Mouse (Mus musculus) kidney, adult 18-20 months (tissue): Measurements from ENCODE around the gene Cox4i1.

Experiments used
- DNase-seq: peaks from one replicate; pipeline ENCODE4 v3.0.0; 2021

Cox4i1 gene

GRCm38 (mm10) chr8:120697154-120697978 is 29.3 kb downstream of the Cox4i1 start:
- DNase-seq = no peak

DNA sequence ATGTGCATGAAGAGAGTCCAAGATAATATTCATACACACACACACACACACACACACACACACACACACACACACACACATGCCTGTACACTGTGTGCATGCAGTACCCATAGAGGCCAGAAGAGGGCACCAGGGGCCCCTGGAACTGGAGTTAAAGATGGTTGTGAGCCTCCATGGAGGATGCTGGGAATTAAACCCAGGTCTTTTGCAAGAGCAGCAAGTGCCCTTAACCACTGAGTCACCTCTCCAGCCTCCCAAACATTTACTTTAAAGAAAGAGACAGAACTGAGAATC is 29.9 kb downstream of the Cox4i1 start:
- no peak for DNase-seq

DNA sequence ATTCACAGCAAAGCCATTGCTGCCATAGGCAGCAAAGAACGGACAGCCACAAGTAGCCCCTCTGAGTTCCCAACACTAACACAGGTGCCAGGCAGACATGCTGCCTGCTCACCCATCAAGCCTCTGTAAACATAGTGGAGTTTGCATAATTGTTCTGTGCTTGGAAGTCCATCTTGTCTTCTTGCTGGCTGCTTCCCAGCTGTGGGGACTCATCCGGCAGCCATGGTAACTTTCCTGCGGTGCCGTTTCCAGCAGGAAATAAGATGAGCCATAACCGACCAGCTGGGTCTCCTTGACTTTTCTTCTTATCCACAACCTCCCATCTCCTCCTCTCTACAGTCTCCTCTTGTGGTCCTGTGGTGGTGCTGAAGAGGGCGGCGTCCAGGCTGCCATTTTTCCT is 30.4 kb downstream of the Cox4i1 start:
- DNase-seq = no peak

- DNase-seq = no peak
These were observed 31.1 kb downstream of the Cox4i1 start for GRCm38 (mm10) chr8:120699079-120699478.

GRCm38 (mm10) chr8:120699565-120699964 is 31.5 kb downstream of the Cox4i1 start:
- no peak for DNase-seq

DNA sequence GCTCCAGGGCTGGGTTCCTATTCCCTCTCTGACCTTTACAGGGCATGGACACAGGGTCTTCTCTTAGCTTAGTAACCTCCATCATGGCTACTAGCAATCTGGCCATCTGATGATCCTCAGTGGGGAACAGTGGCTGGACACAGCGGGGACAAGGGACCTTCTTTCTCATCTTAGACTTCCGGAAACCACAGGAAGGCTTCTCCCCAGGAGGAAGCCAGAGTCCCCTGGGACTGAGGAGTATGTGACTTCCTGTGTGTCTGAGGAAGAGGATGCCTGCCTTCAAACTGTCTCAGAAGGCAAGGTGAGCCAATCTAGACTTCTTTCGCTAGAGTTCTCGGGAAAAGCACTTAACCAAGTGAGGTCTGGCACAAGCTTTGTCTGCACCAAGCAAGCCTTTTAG is 32.0 kb downstream of the Cox4i1 start:
- no peak for DNase-seq

- DNase-seq = no peak
These were observed 33.9 kb downstream of the Cox4i1 start for GRCm38 (mm10) chr8:120701758-120702465.

DNA sequence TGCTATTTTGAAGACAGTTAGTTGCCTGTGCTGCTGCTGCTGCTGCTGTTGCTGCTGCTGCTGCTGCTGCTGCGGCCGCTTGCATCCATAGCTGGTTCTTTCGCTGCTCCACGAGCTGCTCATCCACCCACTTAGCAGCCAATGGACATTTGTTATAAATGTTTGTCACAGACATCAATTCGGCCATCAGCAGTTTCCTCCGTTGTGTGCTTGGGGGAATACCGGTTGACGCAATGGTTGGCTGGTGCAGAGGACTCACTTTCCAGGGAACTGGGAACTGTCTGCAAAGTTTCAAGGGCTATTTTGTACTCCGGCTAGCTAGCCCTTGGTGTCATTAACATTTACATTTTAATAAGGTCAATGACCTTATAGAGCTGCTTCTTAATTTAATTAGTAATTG is 36.2 kb downstream of the Cox4i1 start:
- DNase-seq = no peak

GRCm38 (mm10) chr8:120705163-120705562 is 37.1 kb downstream of the Cox4i1 start:
- no peak for DNase-seq

GRCm38 (mm10) chr8:120706193-120706592 is 38.2 kb downstream of the Cox4i1 start:
- DNase-seq = no peak

DNA sequence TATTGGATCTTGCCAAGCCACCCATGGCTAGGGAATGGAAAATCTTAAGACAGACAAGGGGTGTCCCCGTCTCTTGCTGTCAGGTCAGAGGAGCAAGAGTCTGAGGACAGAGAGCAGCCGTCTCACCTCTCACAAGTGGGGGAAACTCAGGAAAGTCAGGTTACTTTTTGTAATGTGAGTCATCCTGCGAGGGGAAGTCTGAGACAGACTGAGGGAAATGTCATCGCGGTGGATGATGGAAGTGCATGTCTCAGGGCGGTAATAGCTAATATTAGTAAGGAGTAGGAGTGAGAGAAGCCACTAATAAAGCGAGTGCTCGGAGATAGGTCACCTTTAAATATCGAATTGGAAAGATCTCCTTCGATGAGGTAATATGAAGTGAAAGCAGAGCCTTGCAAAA is 41.2 kb downstream of the Cox4i1 start:
- no peak for DNase-seq

DNA sequence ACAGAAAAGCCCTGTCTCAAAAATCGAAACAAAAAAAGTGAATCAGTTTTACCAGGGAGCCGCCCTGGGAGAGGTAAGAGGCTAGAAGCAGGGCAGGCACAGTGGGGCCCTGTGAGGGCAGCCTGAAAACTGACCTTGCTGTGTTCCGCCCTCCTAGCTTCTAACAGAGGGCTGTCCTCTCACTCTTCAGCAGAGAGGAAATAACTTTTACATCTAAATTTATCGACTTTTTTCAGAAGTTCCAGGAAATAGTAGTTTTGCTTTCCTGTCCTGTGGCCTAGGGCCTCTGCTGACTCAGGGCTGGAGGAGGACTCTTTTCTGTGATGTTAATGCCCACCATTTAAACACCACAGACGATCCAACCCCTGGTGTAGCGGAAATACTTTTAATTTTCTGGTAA is 47.2 kb downstream of the Cox4i1 start:
- DNase-seq = no peak

DNA sequence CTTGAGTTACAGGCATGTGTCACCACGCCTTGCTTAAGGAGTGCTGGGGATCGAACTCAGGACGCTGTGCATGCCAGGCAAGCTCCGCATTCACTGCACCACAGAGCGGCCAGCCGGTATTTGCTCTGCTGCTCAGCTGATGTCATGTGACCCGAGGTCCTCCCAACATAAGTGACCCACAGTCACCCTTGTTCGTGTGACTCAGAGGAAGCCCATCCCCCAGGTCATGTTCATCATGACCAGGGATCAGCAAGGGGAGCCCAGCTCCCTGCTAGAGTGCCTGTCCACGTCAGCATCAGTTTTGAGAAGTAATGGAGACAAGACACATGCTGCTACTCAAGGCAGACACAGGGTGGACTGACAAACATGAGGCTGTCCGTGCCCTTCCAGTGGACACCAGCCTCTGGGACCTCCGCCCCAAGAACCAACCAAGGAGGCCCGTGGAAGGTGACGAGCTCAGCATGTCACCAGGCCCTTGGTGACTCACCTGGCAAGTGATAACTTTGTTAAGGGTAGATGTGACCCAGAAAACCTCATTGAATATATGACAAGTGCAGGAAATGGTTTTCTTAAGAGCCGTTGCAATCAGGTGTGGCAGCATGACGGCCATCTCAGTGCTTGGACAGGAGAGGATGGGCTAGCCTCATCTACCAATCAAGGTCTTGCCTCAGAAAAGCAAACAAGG is 48.1 kb downstream of the Cox4i1 start:
- DNase-seq = no peak

DNA sequence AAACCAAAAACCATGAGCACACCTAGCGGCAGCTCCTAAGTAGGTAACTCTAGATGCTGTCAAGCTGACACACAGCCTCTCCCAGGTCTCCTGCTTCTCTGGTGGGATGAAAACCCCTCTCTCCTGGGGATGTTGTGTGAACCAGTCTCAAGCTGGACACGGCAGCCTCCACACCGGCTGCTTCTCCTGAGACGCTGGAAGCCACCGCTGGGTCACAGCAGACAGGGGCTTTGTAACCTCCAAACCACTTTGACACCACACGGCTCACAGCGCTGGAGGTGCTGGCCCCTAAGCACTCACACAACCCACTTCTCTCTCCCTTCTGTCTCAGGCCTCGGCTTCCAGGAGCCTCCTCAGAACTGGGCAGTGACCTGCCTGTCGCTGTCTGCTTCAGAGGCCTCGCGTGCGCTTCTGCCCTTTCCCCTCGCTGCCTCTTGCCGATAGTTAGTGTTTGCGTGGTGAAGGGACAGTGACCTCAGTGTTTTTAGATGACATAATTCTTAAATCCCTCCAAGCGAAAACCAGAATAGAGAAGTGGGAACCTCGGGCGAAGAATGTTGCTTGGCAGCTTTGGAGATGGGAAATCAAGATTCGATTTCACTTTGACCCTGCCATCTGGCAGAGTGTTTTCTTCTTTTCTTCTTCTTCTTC is 51.7 kb downstream of the Cox4i1 start:
- DNase-seq = no peak

DNA sequence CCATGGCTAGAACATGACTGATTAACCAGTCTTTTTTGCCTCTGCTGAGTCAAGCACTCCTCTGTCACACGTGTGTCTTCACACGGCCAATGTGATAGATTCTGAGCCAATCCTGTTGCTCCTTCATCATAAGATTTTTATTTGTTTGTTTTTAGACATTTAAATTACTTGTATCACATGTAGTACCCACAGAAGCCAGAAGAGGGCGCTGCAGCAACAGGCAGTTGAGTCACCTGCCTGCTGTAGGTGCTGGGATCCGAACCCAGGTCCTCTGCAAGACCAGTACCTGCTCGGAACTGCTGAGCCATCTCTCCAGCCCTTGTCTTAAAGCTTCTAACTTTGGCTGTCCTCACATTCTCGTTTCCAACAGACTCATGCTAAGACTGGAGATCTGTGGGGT is 55.0 kb downstream of the Cox4i1 start:
- no peak for DNase-seq
